In the genomic region with DNA sequence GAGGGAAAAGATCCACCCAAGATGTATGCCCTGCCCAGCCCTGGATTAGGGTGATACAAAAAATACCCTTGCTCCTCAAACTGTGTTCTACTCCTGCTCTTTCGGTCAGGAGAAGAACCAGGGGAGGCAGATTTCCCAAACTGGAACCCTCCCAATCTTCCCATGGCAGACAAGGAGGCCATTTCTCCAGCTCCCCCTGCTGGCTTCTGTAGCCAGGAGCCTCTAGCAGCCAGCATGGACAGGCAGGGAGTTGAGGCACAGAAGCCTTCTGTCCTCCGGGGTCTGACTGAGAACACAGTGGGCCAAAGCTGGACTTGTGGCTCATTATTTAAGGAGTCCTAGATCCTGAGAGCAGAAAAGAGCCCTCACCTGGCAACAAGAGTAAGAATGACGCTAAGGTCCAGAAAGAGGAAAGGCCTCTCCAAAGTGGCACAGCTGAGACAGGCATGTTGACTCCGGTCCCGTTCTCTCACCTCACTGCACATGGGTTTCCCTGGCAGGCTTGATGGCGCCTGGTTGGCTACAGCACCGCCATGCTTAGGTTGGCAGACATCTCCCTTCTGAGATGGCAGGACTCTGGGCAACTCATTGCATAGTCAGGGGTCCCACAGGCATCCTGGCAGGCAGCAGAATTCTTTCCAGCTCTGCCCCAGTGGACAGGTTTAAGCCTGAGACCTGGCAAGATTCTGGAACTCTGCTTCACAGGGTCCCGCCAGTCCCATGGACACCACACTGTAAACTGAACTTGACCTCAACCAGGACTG, we compare ENCODE assay signal across 10 mouse cellular contexts.
DNase-seq lines count a peak whose midpoint lies in the region; ATAC-seq lines count a peak whose summit lies in the region.
"Had no signal": no experiment of that assay in that cellular context is flagged by ENCODE, and none has a peak within 500 bp of the region (broad histone marks: within the 10 kb centered on the region; RNA-seq: fewer than 3 reads in every experiment).

No protein-coding gene starts in this region.

- no peaks in the 10 kb centered on the region for H3K9me3 ChIP-seq in forebrain, embryonic 16.5 days (ENCODE audit: control insufficient read depth, low read length)
- H3K9me3 ChIP-seq: lung, embryonic 15.5 days had no signal

- DNase-seq in gastrocnemius, adult 18-20 months (ENCODE audit: low spot score) = peak; percentile 27
- DNase-seq in gastrocnemius, postnatal 36 days = no peak
- peak; percentile 19 to 35 for DNase-seq in left cerebral cortex, postnatal 25 days (ENCODE audit: low spot score in 2 of 2)
- no peak for DNase-seq in left cerebral cortex, adult 8-10 months (ENCODE audit: low spot score in 2 of 2)
- DNase-seq in R1 (ENCODE audit: low read depth, low spot score) = peak; percentile 46
- peak; percentile 15 for DNase-seq in layer of hippocampus, adult 9-11 months
- DNase-seq: cerebellum, adult 2 months had no signal

- no peak for ATAC-seq in forebrain, embryonic 16.5 days
- no peak for ATAC-seq in CD4-positive, CD25-positive, alpha-beta regulatory T cell, adult 4 months

- intact Hi-C loops in gastrocnemius, postnatal 36 days (cut with DNase I) = no loop called here
- intact Hi-C loops in left cerebral cortex, postnatal 25 days (cut with DNase I) = no loop called here

- no peak overlapping the region for H3K4me2 ChIP-seq in forebrain, embryonic 16.5 days (ENCODE audit: low read length)
- H3K4me2 ChIP-seq: lung, embryonic 15.5 days had no signal

- H3K4me3 ChIP-seq in forebrain, embryonic 16.5 days (replicated peaks; ENCODE audit: low read length) = no peak overlapping the region
- H3K4me3 ChIP-seq: lung, embryonic 15.5 days had no signal

- no peaks in the 10 kb centered on the region for H3K27me3 ChIP-seq in forebrain, embryonic 16.5 days (replicated peaks; ENCODE audit: control insufficient read depth, insufficient read depth, low read length)
- H3K27me3 ChIP-seq: lung, embryonic 15.5 days had no signal

- no peaks in the 10 kb centered on the region for H3K36me3 ChIP-seq in forebrain, embryonic 16.5 days (ENCODE audit: control insufficient read depth, insufficient read depth)

- no peak overlapping the region for H3K27ac ChIP-seq in forebrain, embryonic 16.5 days (ENCODE audit: low read length)
- H3K27ac ChIP-seq: lung, embryonic 15.5 days had no signal

- WGBS in forebrain, embryonic 16.5 days = 79% methylated on average over 8 of the region's 8 CpGs

- H3K4me1 ChIP-seq in forebrain, embryonic 16.5 days (replicated peaks; ENCODE audit: control insufficient read depth, insufficient read depth, low read length) = no peaks in the 10 kb centered on the region

- no peak overlapping the region for H3K9ac ChIP-seq in forebrain, embryonic 16.5 days (replicated peaks; ENCODE audit: low read depth, low read length)
- H3K9ac ChIP-seq: lung, embryonic 15.5 days had no signal

Comparison
In these comparisons a context has a peak if more than half of its experiments do, and no peak if none do; other contexts are left out.
1. DNase-seq: peak in gastrocnemius, adult 18-20 months (single experiment), left cerebral cortex, postnatal 25 days (2 of 2), R1 (single experiment) and layer of hippocampus, adult 9-11 months (single experiment); none in gastrocnemius, postnatal 36 days (0 of 2) and left cerebral cortex, adult 8-10 months (0 of 2).